Mouse (Mus musculus) retina, postnatal 7 days (tissue): ENCODE measurements at regions not wholly inside any gene's neighbourhood (a gene's known extent, or its start where the extent isn't known, plus 50 kb on each side); places are given as distances from the start of the nearest gene placed in this dataset.

Source experiments
- DNase-seq: peaks from one replicate; pipeline ENCODE4 v3.0.0-alpha.2; 2012; ENCODE audit warnings: low read depth, low spot score

- DNase-seq, result no peak
Observed at GRCm38 (mm10) chr1:89288001-89288400, 166.6 kb upstream of the Agap1 start.

- no peak for DNase-seq
Observed at GRCm38 (mm10) chr1:89288921-89289320, 165.7 kb upstream of the Agap1 start.

GRCm38 (mm10) chr1:89296691-89297090 lies 157.9 kb upstream of the Agap1 start:
- no peak for DNase-seq

GRCm38 (mm10) chr1:89297766-89298165 lies 156.8 kb upstream of the Agap1 start:
- DNase-seq, result no peak

GRCm38 (mm10) chr1:89301151-89301550 lies 153.5 kb upstream of the Agap1 start:
- no peak for DNase-seq

- no peak for DNase-seq
Observed at GRCm38 (mm10) chr1:89302368-89302951, 152.1 kb upstream of the Agap1 start.

GRCm38 (mm10) chr1:89305171-89305570 lies 149.4 kb upstream of the Agap1 start:
- no peak for DNase-seq

- DNase-seq, result peak; percentile 14
Observed at GRCm38 (mm10) chr1:89308788-89309187, 145.8 kb upstream of the Agap1 start.

GRCm38 (mm10) chr1:89313064-89313463 lies 141.5 kb upstream of the Agap1 start:
- no peak for DNase-seq

GRCm38 (mm10) chr1:89317897-89318296 lies 136.7 kb upstream of the Agap1 start:
- no peak for DNase-seq

- DNase-seq, result no peak
Observed at GRCm38 (mm10) chr1:89318663-89319062, 135.9 kb upstream of the Agap1 start.

- no peak for DNase-seq
Observed at GRCm38 (mm10) chr1:89322621-89323020, 132.0 kb upstream of the Agap1 start.

GRCm38 (mm10) chr1:89323091-89323490 lies 131.5 kb upstream of the Agap1 start:
- DNase-seq, result peak; percentile 28

- DNase-seq, result no peak
Observed at GRCm38 (mm10) chr1:89331352-89331751, 123.3 kb upstream of the Agap1 start.

GRCm38 (mm10) chr1:89332676-89333075 lies 121.9 kb upstream of the Agap1 start:
- peak; percentile 13 for DNase-seq

- DNase-seq, result no peak
Observed at GRCm38 (mm10) chr1:89337861-89338260, 116.7 kb upstream of the Agap1 start.

GRCm38 (mm10) chr1:89342794-89343193 lies 111.8 kb upstream of the Agap1 start:
- DNase-seq, result no peak

- no peak for DNase-seq
Observed at GRCm38 (mm10) chr1:89344546-89344945, 110.1 kb upstream of the Agap1 start.

- no peak for DNase-seq
Observed at GRCm38 (mm10) chr1:89347341-89347740, 107.3 kb upstream of the Agap1 start.

- no peak for DNase-seq
Observed at GRCm38 (mm10) chr1:89352936-89353335, 101.7 kb upstream of the Agap1 start.

GRCm38 (mm10) chr1:89359257-89359656 lies 95.3 kb upstream of the Agap1 start:
- no peak for DNase-seq

- DNase-seq, result no peak
Observed at GRCm38 (mm10) chr1:89364547-89365305, 89.9 kb upstream of the Agap1 start.

- no peak for DNase-seq
Observed at GRCm38 (mm10) chr1:89366891-89367290, 87.7 kb upstream of the Agap1 start.
